Mouse (Mus musculus) liver, adult 2 months (tissue): ENCODE measurements at regions not wholly inside any gene's neighbourhood (a gene's known extent, or its start where the extent isn't known, plus 50 kb on each side); places are given as distances from the start of the nearest gene placed in this dataset.

Experiments used
- CTCF ChIP-seq: fragments of 200-500 bp; IDR thresholded peaks from 2 replicates; pipeline ENCODE4 v1.5.1; 2011; ENCODE audit warnings: low read depth, low read length, control low read depth
- POLR2A ChIP-seq: fragments of 200-500 bp; IDR thresholded peaks from 2 replicates; pipeline ENCODE4 v1.6.1; 2011; ENCODE audit warnings: low read length, control low read depth; ENCODE audit not compliant: insufficient read depth; ENCODE audit errors: extremely low read depth

- TF ChIP-seq CTCF: no peak
- TF ChIP-seq POLR2A: no peak
Observed at GRCm38 (mm10) chr13:90293697-90294647, 204.6 kb upstream of the Xrcc4 start.
